Mouse (Mus musculus) embryonic fibroblast, embryonic 13.5 days (primary cell): Measurements from ENCODE around the gene Sec16a.

Experiments
- CTCF ChIP-seq: IDR thresholded peaks from 2 replicates; pipeline ENCODE4 v1.5.1; 2011; ENCODE audit warnings: mild to moderate bottlenecking, control low read depth, low read length, moderate library complexity, borderline replicate concordance; ENCODE audit not compliant: insufficient read depth
- POLR2A ChIP-seq: IDR thresholded peaks from 2 replicates; pipeline ENCODE4 v1.6.1; 2011; ENCODE audit warnings: low read depth, mild to moderate bottlenecking, control low read depth, low read length, moderate library complexity

- TF ChIP-seq POLR2A (no peak), CTCF (no peak)
These were observed 45.4 kb downstream of the Sec16a start for GRCm38 (mm10) chr2:26399647-26400046.
